Mouse (Mus musculus) cerebellum, postnatal 10 days (tissue): ENCODE data around the gene Sgms1.
A peak's percentile ranks its signal among the peaks of the same experiment; 100 is the strongest.

ENCODE experiments used
- DNase-seq, 2 experiments: peaks; one replicate each; pipeline ENCODE4 v3.0.0; 2021; ENCODE audit warnings: mixed read lengths in 2 of 2

The Sgms1 gene

GRCm38 (mm10) chr19:32291130-32291529 is 98.4 kb downstream of the Sgms1 start:
- DNase-seq = no peak

GRCm38 (mm10) chr19:32288895-32289294 is 100.6 kb downstream of the Sgms1 start:
- no peak for DNase-seq

- no peak for DNase-seq
Observed at GRCm38 (mm10) chr19:32287839-32288238, 101.7 kb downstream of the Sgms1 start.

- DNase-seq = no peak
Observed at GRCm38 (mm10) chr19:32285455-32285831, 104.1 kb downstream of the Sgms1 start.

GRCm38 (mm10) chr19:32284681-32285454 is 104.6 kb downstream of the Sgms1 start:
- DNase-seq = no peak

- DNase-seq = no peak
Observed at GRCm38 (mm10) chr19:32281917-32282316, 107.6 kb downstream of the Sgms1 start.

- peak in 1 of 2 experiments; percentile 23 for DNase-seq
Observed at GRCm38 (mm10) chr19:32280380-32280779, 109.1 kb downstream of the Sgms1 start.

- no peak for DNase-seq
Observed at GRCm38 (mm10) chr19:32279400-32279799, 110.1 kb downstream of the Sgms1 start.

GRCm38 (mm10) chr19:32277869-32278268 is 111.6 kb downstream of the Sgms1 start:
- DNase-seq = no peak

- DNase-seq = no peak
Observed at GRCm38 (mm10) chr19:32277287-32277686, 112.2 kb downstream of the Sgms1 start.

- DNase-seq = no peak
Observed at GRCm38 (mm10) chr19:32276817-32277216, 112.7 kb downstream of the Sgms1 start.

GRCm38 (mm10) chr19:32276263-32276662 is 113.3 kb downstream of the Sgms1 start:
- peak in 1 of 2 experiments; percentile 19 for DNase-seq

- DNase-seq = no peak
Observed at GRCm38 (mm10) chr19:32275068-32275925, 114.2 kb downstream of the Sgms1 start.

GRCm38 (mm10) chr19:32274145-32274544 is 115.4 kb downstream of the Sgms1 start:
- DNase-seq = no peak

- DNase-seq = no peak
Observed at GRCm38 (mm10) chr19:32273714-32274113, 115.8 kb downstream of the Sgms1 start.

GRCm38 (mm10) chr19:32272475-32273260 is 116.8 kb downstream of the Sgms1 start:
- DNase-seq = no peak

GRCm38 (mm10) chr19:32271455-32272200 is 117.9 kb downstream of the Sgms1 start:
- DNase-seq = no peak

- DNase-seq = no peak
Observed at GRCm38 (mm10) chr19:32269844-32270176, 119.7 kb downstream of the Sgms1 start.

GRCm38 (mm10) chr19:32269141-32269843 is 120.2 kb downstream of the Sgms1 start:
- no peak for DNase-seq

- no peak for DNase-seq
Observed at GRCm38 (mm10) chr19:32268562-32268961, 121.0 kb downstream of the Sgms1 start.

- DNase-seq = no peak
Observed at GRCm38 (mm10) chr19:32266385-32267252, 122.9 kb downstream of the Sgms1 start.
